Mouse (Mus musculus) left cerebral cortex, adult 2 months (tissue): Measurements from ENCODE around the gene Mpped2. TPM values are rescaled to one million over a fixed set of nuclear protein-coding genes. Genes with fewer than 3 reads are reported as not detected.

Experiments
- DNase-seq, 2 experiments: peaks; one replicate each; pipeline ENCODE4 v3.0.0; 2021 to 2022; ENCODE audit warnings: low spot score in 2 of 2, mixed read lengths in 1 of 2; ENCODE audit errors: extremely low spot score in 1 of 2
- H3K27ac ChIP-seq: fragments of 200-600 bp; 2 replicates; pipeline ENCODE4 v1.8.1; 2022
- H3K4me3 ChIP-seq: fragments of 200-600 bp; 2 replicates; pipeline ENCODE4 v1.8.1; 2022
- CTCF ChIP-seq: fragments of 200-600 bp; IDR thresholded peaks from 2 replicates; pipeline ENCODE4 v1.8.1; 2022; ENCODE audit warnings: antibody characterized with exemption, mild to moderate bottlenecking, moderate library complexity
- intact Hi-C: fragments of 180-260 bp; cut with DNase I; formaldehyde crosslinking; loops from one replicate; pipeline ENCODE4 v1.15.1; 2025
- total RNA-seq, 2 experiments: library from RNA; stranded (reverse); gene quantifications; 2 replicates each; pipeline ENCODE4 v1.2.3; 2021

Gene Mpped2
- total RNA-seq, 2 experiments from 2014 or later: 30.7 to 32.8 TPM

DNA sequence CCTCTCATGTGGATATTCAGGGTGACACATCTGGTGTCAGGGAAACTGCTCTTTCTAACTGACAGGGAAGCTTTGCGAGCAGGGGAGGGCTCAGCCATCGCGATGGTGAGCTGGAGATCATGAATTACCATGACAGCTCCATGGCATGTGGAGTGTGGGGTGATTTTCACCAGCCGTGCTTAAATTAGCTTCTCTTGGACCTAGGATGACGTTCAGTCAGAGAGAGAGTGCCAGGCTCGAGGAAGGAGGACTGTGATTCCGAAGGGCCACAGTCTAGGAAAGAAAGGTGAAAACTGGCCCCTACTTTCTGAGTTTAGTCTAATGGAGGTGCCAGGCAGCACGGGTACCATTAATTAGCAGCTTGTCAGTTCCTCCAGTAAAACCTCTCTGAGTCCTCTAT is 161.7 kb downstream of the Mpped2 start:
- TF ChIP-seq CTCF: no peak
- intact Hi-C loops: no loop called here
- Histone ChIP-seq H3K4me3 (no peak overlapping the region), H3K27ac (no peak overlapping the region)
- DNase-seq: no peak

DNA sequence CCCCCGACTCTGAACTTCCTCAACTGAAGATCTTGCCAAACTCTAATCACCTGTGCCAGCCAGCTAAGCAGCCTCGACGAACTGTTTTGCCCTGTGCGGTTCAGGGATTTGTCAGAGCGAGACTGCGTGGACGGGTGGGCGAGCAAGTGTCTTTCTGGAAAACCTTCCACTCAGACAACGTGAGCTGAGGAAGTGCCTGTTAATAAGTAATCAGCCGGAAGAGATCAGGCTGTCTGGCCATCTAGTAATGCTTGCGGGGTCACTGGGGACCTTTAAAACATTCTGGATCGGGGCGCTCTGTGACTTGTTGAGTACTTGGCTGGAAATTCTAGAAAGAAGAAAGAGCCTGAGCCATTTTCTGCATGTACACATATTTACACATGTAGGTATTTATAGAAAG is 162.1 kb downstream of the Mpped2 start:
- intact Hi-C loops: no loop called here
- DNase-seq: no peak
- TF ChIP-seq CTCF: no peak

DNA sequence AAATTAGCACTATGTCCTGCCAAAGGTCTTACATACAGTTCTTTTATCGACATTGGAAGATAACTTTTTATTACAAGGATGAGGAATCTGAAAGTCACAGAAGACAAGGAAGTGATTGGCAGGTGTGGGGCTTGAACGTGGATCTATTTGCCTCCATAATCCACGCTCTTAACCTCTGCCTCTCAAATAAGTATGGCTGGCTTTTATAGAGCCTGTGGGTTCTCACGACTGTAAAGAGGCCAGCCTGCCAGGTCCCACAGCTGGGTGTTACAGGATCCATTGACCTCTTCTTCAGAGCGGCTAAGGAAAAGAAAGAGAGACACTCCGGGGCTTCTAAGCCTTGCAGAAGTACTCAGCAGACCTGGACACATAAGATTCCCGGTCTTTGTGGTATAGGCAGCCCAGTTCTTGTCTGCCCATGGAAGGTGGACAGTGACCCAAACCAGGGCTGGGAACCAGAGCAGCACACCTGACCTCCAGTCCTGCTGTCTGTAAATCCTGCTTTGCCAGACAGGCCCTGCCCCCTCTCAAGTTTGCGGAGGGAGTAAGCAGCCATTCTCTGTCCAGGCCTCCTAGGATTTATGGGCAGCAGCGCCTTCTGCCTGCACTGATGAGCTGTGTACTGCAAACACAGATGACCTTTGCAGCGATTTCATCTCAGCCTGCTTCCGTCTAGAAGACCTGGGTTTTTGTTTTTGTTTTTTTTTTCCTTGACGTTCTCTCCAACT is 162.7 kb downstream of the Mpped2 start:
- TF ChIP-seq CTCF: no peak; the same call in 1 of the 2 replicates
- no peak overlapping the region for H3K4me3 ChIP-seq
- H3K27ac ChIP-seq: no peak overlapping the region
- no peak for DNase-seq
- intact Hi-C loops: no loop called here

More for the DNA sequence above, 162.1 kb downstream of the Mpped2 start:
- H3K4me3 ChIP-seq: no peak overlapping the region
- no peak overlapping the region for H3K27ac ChIP-seq

DNA sequence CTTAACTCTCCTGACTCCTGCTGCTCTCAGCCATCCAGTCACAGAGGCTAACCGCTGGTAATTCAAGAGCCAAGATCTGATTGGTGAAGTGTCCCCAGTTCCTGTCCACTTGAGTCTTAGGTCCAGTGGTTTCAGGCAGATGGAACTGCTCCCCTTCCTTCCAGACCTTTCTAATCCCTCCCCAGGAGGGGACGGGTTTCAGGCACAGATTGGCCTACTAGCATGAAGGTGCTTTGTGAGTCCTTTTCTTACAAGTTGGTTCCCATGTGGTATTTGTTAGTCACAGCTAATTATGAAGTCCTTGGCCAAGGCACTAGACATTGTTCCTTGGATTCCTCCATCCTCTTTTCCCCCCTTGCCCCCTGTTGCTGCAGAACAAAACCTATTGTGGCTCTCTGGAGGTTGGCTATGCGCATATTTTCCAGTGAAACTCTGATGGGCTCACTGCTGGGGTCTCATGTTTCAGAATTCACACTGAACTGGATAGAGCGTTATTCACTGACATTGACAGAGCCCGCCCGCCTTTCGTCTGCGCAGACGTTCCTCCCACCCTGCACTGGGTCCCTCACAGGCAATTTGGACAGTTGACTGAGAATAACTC is 163.4 kb downstream of the Mpped2 start:
- H3K4me3 ChIP-seq: no peak overlapping the region
- intact Hi-C loops: no loop called here
- H3K27ac ChIP-seq: no peak overlapping the region
- no peak for TF ChIP-seq CTCF
- no peak for DNase-seq

DNA sequence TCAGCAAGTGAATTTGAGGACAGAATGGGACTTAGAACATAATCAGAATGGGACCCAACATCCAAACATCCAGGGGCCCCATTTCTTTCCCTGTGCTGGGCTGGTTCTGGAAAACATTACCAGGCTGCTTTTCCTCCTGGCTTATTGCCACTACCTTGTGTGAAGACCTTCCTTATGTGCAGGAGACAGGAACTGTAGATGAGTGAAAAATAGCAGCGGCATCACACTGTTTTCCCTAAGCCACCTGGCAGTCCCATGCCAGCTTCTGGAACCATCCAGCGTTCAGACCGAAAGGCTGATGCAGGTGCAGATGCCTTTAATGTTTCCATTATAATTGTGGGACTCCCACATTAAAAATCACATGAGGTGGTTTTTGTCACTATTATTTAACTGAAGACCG is 164.2 kb downstream of the Mpped2 start:
- Histone ChIP-seq H3K4me3 (no peak overlapping the region), H3K27ac (no peak overlapping the region)
- DNase-seq: no peak
- no peak for TF ChIP-seq CTCF
- intact Hi-C loops: no loop called here

DNA sequence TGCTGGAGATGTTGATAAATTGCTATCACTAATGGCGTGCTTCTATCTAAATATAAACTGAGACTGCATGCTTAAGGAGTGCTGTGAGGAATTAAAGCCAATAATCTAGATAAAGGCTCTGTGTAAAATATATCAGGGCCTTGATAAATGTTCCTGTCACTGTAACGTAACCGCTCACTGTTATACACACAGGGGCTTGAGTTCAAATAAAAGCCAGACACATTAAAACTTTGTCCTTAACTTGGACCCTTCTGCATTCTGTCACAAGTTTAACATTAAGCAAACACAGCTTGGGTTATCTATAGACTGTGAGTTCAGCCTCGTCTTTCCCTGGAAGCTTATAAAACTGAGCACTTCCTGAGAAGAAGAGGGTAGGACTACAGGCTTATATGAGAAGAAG is 164.6 kb downstream of the Mpped2 start:
- Histone ChIP-seq H3K4me3 (no peak overlapping the region), H3K27ac (no peak overlapping the region)
- intact Hi-C loops: no loop called here
- no peak for TF ChIP-seq CTCF
- DNase-seq: no peak

DNA sequence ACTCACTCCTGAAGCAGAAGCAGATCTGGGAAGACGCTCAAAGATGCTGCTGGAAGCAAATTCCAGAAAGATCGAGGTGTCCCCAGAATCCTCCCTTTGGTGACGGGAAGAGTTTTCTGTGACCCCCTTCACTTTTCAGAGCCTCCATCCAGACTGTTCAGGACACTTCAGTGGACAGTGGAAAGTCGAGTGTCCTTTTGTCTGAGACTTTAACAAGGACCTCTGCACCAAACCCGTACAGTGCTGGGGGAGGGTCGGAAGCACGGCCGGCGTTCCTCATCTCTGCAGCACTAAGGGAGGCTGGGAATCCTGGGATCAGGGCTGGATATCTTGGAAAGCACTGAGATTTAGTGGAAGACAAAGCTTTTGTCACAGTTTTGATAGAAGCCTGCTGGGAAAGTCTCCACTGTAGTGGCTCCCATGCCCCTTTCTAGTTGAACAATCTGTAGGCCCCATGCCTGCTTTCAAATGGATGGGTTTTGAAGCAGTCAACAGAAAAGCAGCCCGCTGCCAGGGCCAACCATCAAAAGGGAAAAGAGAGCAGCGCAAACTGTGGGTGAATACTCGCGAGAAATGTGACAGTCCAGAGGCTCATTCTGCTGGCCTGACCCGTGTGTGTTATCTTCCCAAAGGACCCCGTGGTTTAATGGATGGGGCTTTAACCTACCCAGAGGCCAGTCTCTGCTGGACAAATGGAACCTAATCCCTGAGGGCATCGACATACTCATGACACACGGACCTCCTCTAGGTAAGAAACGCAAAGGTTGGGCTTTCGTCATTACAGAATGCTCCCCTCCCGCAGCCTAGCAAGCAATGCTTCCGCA is 168.0 kb downstream of the Mpped2 start:
- Histone ChIP-seq H3K4me3 (no peak overlapping the region), H3K27ac (no peak overlapping the region)
- no peak for TF ChIP-seq CTCF
- no peak for DNase-seq
- intact Hi-C loops: no loop called here

DNA sequence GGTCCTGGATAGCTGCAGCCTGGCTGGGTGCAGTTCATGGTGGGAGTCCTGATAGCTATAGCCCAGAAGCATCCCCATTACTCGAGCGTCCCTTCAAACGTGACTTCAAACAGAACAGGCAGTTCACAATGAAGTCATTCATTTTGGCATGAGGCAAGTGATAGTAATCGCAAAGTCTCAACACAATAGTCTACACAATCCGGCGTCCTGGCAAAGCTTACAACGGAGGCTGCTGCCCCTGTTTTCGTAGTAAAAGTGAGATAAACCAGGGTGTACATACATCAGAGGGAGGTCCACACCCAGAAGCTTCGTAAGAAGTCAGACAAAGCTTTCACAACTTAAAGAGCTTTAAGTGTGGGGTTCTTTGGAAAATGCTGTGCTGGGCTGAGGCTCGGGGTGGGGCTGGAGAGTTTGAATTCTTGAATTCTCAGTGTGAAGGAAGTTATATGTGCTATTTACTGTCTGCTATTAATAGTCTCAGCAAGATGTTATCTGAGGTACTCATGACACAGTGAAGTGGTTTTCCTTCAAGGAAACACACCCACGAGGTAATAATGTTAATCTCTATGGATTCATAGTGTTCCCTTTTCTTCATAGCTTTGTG is 170.1 kb downstream of the Mpped2 start:
- DNase-seq: no peak
- Histone ChIP-seq H3K27ac (no peak overlapping the region), H3K4me3 (no peak overlapping the region)
- no peak for TF ChIP-seq CTCF
- intact Hi-C loops: no loop called here

DNA sequence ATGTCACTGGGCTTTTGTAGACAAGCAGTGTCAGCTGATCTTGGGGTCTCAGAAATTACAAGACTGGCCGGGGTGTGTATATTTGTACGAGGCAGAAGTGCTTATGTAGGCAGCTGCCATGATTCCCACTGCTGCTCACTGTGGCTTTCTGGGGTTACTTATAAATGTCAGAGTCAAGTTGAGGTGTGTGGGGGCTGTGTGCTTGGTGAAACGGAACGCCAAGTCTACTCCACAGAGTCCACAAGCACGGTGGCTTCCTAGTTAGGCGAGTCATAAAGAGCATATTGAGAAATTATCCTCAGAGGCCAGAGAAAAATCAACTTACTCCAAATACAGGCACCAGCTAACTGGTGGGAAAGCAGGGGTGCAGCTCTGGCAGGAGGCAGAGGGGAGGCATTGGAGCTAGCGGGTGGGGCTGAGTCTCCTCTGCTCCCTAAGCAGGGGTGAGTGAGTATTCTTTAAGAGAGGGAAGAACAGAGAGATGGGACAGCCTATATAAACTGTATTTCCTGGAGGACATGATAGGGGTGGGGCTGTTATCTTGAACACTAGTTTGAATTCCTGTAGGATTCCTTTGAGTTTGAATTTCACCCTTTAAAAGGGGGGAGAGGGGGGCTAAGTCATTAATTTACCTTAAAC is 172.2 kb downstream of the Mpped2 start:
- Histone ChIP-seq H3K27ac (no peak overlapping the region), H3K4me3 (no peak overlapping the region)
- DNase-seq: no peak
- no peak for TF ChIP-seq CTCF
- intact Hi-C loops: no loop called here

DNA sequence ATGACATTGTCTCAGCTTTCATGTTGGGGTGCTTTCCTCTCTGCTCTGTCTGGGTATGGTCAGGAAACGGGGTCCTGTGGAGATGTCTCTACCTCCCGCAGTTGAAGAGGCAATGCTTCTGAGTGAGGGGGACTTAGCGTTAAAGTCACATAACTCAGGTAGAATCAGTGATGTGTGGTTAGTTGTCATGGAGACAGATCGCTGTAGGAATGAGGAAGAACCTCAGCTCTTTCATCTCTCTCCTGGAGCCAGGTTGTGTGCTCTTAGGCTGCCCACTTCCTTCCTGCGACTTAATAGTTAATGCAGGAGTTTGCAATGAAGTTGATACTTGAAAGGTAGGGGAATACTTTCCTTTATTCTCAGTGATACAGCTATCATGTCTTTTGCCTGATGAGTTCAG is 173.2 kb downstream of the Mpped2 start:
- H3K4me3 ChIP-seq: no peak overlapping the region
- no peak for TF ChIP-seq CTCF
- no peak for DNase-seq
- no peak overlapping the region for H3K27ac ChIP-seq
- intact Hi-C loops: no loop called here

DNA sequence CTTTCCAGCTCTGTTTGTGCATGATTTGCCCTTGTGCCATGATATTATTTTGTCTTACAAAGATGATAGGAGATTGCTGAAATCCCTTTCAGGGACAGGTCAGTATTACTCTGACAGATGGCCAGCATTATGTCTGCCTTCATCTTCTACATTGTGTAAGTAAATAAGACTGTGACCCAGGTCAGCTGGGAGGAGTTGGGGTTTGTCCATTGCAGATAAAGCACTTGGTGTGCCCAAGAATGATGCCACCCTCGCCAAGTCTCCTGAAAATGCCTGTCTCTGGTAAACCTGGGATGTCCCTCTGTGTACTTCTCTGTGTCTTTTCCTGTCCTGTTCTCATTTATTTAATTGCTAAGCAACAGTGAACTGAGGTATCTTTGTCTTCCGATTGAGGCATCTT is 177.8 kb downstream of the Mpped2 start:
- H3K4me3 ChIP-seq: no peak overlapping the region
- no peak for TF ChIP-seq CTCF
- no peak overlapping the region for H3K27ac ChIP-seq
- DNase-seq: no peak
- intact Hi-C loops: loop anchor here (5.0 kb wide), 1 partner anchor 174 kb away; no protein-coding TSS in a partner anchor

DNA sequence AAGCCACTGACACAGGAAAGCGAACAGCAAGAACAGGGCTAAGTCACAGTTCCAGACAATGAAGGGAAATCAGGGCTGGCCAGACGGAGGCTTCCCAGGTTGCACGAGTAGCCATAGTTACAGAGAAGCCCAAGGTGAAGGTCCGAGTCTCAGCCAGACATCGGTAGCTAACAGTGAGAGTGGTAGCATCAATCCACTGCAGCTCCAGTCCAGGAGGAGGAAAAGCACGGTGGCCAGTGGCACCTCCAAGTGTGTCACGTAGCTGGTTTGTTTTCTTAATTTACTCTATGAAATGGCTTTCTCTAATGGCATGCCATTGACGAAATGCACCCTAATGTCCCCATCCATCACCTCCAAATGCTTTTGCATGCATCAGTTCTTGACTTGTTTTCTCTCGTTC is 180.1 kb downstream of the Mpped2 start:
- DNase-seq: no peak
- no peak overlapping the region for H3K27ac ChIP-seq
- intact Hi-C loops: loop anchor here (5.0 kb wide), 1 partner anchor 176 kb away; no protein-coding TSS in a partner anchor
- H3K4me3 ChIP-seq: no peak overlapping the region
- TF ChIP-seq CTCF: no peak
